Mouse (Mus musculus): Measurements from ENCODE around the gene Dhx32. TPM values are rescaled to one million over a fixed set of nuclear protein-coding genes. Genes with fewer than 3 reads are reported as not detected.

Gene Dhx32
- total RNA-seq, 2 experiments from 2014 or later = 35.0 to 39.0 TPM

Other genes with a start within 250 kb of the Dhx32 start
- gene Tex36, start 180.6 kb downstream of the Dhx32 start, total RNA-seq (2021) = not detected
- 10 to 100 TPM; 12.1 to 12.9 TPM for gene Edrf1, start 145.2 kb downstream of the Dhx32 start, total RNA-seq (2021)
- not detected for gene Mmp21, start 102.7 kb downstream of the Dhx32 start, total RNA-seq (2021)
- 10 to 100 TPM; 54.8 to 57.8 TPM for gene Bccip, start 73.4 kb downstream of the Dhx32 start, total RNA-seq (2021)
- gene Uros, start 72.7 kb downstream of the Dhx32 start, total RNA-seq (2021) = 10 to 100 TPM; 15.0 to 16.0 TPM
- under 1 TPM in 1 of 2 experiments, not detected in 1; 0.38 TPM for gene Fank1, start 5.9 kb downstream of the Dhx32 start, total RNA-seq (2021)